Mouse (Mus musculus): ENCODE data around the gene F13b. TPM values are rescaled to one million over a fixed set of nuclear protein-coding genes. Genes with fewer than 3 reads are reported as not detected.

Gene F13b
- 0.06 TPM in 1 of 2 replicates, not detected in the other for polyA plus RNA-seq (2015; fragmentation: Nextera tagmentation; extraction: Ambion mirVana)

DNA sequence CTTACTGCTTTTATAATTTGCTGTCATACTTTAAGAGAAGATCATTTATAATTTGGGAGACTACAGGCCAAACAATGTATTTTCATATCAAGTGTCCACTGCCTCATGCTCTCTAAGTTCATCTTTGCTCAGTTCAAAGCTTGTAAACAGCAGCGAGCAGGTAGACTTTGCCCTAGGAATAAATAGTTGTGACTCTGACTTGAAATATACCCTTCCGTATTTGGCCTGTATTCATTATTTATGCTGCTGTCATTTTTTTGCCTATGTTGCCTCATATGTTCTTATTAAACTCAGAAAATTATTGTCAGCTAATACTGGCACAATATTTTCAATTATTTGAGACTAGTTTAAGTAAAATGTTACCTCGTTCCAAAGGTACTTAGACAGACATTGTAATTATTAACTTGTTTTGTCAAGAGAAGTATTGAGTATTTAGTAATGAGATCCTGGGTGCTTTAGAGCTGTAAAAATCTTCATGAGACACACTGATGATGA is at the start of gene F13b:
F13b (plus strand) TSS at position 445 of the 495 bp plus-strand sequence.
- H3K4me3 ChIP-seq (ENCODE audit: low read depth, low read length) = no peak within 1 kb of the TSS
- no peak for ATAC-seq

DNA sequence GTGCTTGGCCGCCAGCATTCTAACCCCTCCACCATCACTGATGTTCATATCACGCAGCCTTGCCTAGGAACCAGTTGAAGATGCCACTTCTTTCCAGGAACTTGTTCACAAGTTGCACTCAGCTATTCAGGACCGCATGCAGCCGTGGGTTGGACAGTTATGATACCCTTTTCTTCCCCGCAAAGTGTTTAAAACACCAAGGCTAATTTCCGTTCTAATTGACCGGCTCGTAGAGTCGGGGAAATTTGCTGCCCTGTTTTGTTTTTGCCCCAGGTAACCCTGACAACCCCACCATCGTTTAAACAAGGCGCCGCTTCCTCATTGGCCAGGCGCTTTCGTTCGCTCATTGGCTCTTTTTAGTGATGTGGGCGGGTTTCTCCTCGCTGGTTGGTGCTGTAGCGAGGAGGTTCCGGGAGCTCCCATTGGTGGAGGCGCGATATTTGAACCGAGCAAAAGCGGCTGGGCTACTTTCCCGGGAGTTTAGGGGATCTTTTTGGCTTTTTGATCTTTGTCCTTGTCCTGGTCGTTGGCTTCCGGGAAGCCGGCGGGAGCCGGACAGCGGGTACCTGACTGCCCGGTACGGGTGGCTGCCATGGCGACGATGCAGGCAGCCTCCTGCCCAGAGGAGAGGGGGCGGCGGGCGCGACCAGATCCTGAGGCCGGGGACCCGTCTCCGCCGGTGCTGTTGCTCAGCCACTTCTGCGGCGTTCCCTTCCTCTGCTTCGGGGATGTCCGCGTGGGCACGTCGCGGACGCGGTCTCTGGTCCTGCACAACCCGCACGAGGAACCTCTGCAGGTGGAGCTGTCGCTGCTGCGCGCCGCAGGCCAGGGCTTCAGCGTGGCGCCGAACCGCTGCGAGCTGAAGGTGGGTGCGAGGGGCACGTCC is 46.9 kb upstream of the F13b start, which contains the start of gene Aspm:
Aspm (plus strand) TSS at position 433 of the 886 bp plus-strand sequence.
- under 1% methylated on average over 65 of the region's 65 CpGs for WGBS
- peak within 1 kb of the TSS; percentile 73 for H3K4me3 ChIP-seq (ENCODE audit: low read depth, low read length)
- no peaks in the 10 kb centered on the region for H3K36me3 ChIP-seq (ENCODE audit: insufficient read depth, low read length)
- H3K27me3 ChIP-seq (replicated peaks; ENCODE audit: insufficient read depth, low read length) = no peaks in the 10 kb centered on the region
- TF ChIP-seq EP300 (IDR thresholded peaks at IDR 0.05) (no peak), CTCF (IDR thresholded peaks at IDR 0.05) (no peak)
- H3K4me2 ChIP-seq (replicated peaks; ENCODE audit: low read depth, low read length) = peak within 1 kb of the TSS; percentile 100
- H3K9ac ChIP-seq (replicated peaks; ENCODE audit: low read depth) = peak within 1 kb of the TSS; percentile 29; the same call in 1 of the 2 replicates
- H3K27ac ChIP-seq (ENCODE audit: low read length) = no peak within 1 kb of the TSS
- ATAC-seq = peak; percentile 100
- peaks cover 4% of the 10 kb centered on the region; the same call in 1 of the 2 replicates for H3K4me1 ChIP-seq (ENCODE audit: insufficient read depth, low read depth, low read length)
- H3K9me3 ChIP-seq (ENCODE audit: low read length) = no peaks in the 10 kb centered on the region
- peak; percentile 97 for DNase-seq (ENCODE audit: low spot score)

More for the DNA sequence above, at the start of gene F13b:
- H3K4me2 ChIP-seq (replicated peaks; ENCODE audit: low read depth, low read length) = no peak within 1 kb of the TSS
- TF ChIP-seq CTCF (IDR thresholded peaks at IDR 0.05) = no peak
- no peak for TF ChIP-seq EP300 (IDR thresholded peaks at IDR 0.05)
- WGBS = 78% methylated on average over 3 of the region's 3 CpGs
- no peak within 1 kb of the TSS for H3K9ac ChIP-seq (replicated peaks; ENCODE audit: low read depth)
- no peaks in the 10 kb centered on the region for H3K9me3 ChIP-seq (ENCODE audit: low read length)
- H3K4me1 ChIP-seq (ENCODE audit: insufficient read depth, low read depth, low read length) = no peaks in the 10 kb centered on the region
- H3K27me3 ChIP-seq (replicated peaks; ENCODE audit: insufficient read depth, low read length) = no peaks in the 10 kb centered on the region
- no peak within 1 kb of the TSS for H3K27ac ChIP-seq (ENCODE audit: low read length)
- H3K36me3 ChIP-seq (ENCODE audit: insufficient read depth, low read length) = no peaks in the 10 kb centered on the region
- DNase-seq (ENCODE audit: low spot score) = no peak

DNA sequence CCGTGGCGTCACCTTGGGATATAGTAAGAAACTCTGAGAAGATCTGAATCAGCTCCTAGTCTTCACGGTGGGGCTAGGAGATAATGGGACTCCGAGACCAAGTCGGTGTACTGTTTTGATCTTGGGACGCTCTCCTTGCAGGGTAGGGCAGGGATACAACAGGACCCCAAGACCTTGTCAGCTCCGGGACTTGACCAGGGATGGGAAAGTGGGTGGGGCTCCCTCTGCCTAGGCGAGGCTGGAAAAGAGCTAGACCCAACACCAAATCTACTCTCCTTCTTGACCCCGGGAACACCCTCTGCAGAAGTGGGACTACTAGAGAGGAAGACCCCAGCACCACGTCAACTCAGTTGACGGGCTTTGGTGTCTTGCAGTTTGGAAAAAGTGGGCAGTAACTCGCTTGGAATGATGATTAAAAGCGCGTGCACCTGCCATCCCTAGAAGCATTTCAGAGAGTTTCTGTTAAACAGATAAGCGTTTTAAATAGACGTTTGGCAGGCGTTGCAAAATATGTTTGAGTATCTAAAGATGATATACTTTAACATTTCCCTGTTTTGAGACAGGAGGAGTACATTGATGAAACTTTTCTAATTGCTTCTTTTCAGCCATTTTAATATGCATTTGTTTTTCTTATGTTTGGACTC is 46.2 kb upstream of the F13b start:
- H3K36me3 ChIP-seq (ENCODE audit: insufficient read depth, low read length) = no peaks in the 10 kb centered on the region
- ATAC-seq (no peak), DNase-seq (ENCODE audit: low spot score) (no peak)

DNA sequence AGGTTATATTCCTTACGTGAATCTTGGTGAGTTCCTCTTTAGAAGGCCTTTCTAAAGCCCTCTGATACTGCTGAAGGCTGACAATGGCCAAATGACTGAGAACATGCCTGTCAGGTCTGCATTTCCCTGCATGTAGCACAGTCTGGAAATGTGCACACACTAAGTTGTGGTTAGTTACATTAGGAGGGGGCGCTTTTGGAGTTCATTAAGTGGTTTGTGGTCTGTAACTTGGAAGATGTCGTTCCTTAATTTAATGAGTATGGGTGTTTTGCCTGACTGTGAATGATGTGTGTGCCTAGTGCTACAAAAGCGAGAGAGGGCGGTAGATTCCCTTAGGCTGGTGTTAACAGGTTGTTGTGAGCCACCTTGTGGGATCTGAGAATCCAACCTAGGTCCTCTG is 40.7 kb upstream of the F13b start:
- no peak overlapping the region for H3K9ac ChIP-seq (replicated peaks; ENCODE audit: low read depth)
- WGBS = 81% methylated on average over 5 of the region's 5 CpGs
- H3K4me2 ChIP-seq (replicated peaks; ENCODE audit: low read depth, low read length) = no peak overlapping the region
- H3K36me3 ChIP-seq (ENCODE audit: insufficient read depth, low read length) = no peaks in the 10 kb centered on the region
- H3K27me3 ChIP-seq (replicated peaks; ENCODE audit: insufficient read depth, low read length) = no peaks in the 10 kb centered on the region
- no peak overlapping the region for H3K27ac ChIP-seq (ENCODE audit: low read length)
- H3K9me3 ChIP-seq (ENCODE audit: low read length) = no peaks in the 10 kb centered on the region
- ATAC-seq (no peak), DNase-seq (ENCODE audit: low spot score) (no peak)
- no peaks in the 10 kb centered on the region for H3K4me1 ChIP-seq (ENCODE audit: insufficient read depth, low read depth, low read length)
- no peak overlapping the region for H3K4me3 ChIP-seq (ENCODE audit: low read depth, low read length)
- TF ChIP-seq CTCF (IDR thresholded peaks at IDR 0.05) = no peak
- no peak for TF ChIP-seq EP300 (IDR thresholded peaks at IDR 0.05)

More for the DNA sequence above, 46.2 kb upstream of the F13b start:
- Histone ChIP-seq H3K4me2 (replicated peaks; ENCODE audit: low read depth, low read length) (peak overlapping the region; percentile 100), H3K4me1 (ENCODE audit: insufficient read depth, low read depth, low read length) (peaks cover 4% of the 10 kb centered on the region; the same call in 1 of the 2 replicates), H3K4me3 (ENCODE audit: low read depth, low read length) (peak overlapping the region; percentile 73), H3K9me3 (ENCODE audit: low read length) (no peaks in the 10 kb centered on the region), H3K27me3 (replicated peaks; ENCODE audit: insufficient read depth, low read length) (no peaks in the 10 kb centered on the region), H3K9ac (replicated peaks; ENCODE audit: low read depth) (peak overlapping the region; percentile 29; the same call in 1 of the 2 replicates), H3K27ac (ENCODE audit: low read length) (no peak overlapping the region)
- TF ChIP-seq EP300 (IDR thresholded peaks at IDR 0.05) (no peak), CTCF (IDR thresholded peaks at IDR 0.05) (no peak)
- 2% methylated on average over 17 of the region's 17 CpGs for WGBS

DNA sequence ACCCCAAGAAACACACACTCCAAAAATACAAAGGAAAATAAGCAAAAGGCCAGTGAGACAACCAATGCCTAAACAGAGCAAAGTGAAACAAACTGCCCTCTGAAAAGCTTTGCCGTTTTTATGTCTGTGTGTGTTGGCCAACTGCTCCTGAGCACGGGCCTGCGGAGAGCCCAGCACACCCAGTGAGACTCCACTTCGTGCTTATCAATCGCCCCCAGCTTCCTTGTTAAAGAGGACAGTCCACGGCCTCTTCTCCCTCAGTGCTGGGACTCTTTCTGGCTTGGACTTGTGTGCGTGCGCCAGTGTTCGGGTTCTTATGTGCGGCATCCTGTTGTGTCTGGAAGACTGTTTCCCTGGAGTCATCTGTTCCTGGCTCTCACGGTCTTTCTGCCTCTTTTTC is 35.6 kb upstream of the F13b start:
- Histone ChIP-seq H3K9me3 (ENCODE audit: low read length) (no peaks in the 10 kb centered on the region), H3K4me1 (ENCODE audit: insufficient read depth, low read depth, low read length) (no peaks in the 10 kb centered on the region), H3K36me3 (ENCODE audit: insufficient read depth, low read length) (no peaks in the 10 kb centered on the region), H3K9ac (replicated peaks; ENCODE audit: low read depth) (no peak overlapping the region), H3K4me2 (replicated peaks; ENCODE audit: low read depth, low read length) (no peak overlapping the region), H3K27me3 (replicated peaks; ENCODE audit: insufficient read depth, low read length) (no peaks in the 10 kb centered on the region), H3K27ac (ENCODE audit: low read length) (no peak overlapping the region), H3K4me3 (ENCODE audit: low read depth, low read length) (no peak overlapping the region)
- TF ChIP-seq EP300 (IDR thresholded peaks at IDR 0.05) = no peak
- TF ChIP-seq CTCF (IDR thresholded peaks at IDR 0.05) = no peak
- no peak for ATAC-seq
- DNase-seq (ENCODE audit: low spot score) = no peak
- WGBS = 91% methylated on average over 11 of the region's 11 CpGs

DNA sequence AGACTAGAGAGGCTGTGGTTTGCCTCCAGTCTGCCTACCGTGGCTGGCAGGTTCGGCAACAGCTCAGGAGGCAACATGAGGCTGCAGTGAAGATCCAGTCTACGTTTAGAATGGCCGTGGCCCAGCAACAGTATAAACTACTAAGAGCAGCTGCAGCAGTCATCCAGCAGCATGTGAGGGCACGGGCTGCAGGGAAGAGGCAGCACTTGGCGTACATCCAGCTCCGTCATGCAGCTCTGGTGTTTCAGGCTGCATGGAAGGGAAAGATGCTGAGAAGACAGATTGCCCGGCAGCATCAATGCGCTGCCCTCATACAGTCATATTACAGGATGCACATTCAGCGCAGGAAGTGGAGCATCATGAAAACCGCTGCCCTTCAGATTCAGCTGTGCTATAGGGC is 22.6 kb upstream of the F13b start:
- Histone ChIP-seq H3K4me2 (replicated peaks; ENCODE audit: low read depth, low read length) (no peak overlapping the region), H3K4me1 (ENCODE audit: insufficient read depth, low read depth, low read length) (no peaks in the 10 kb centered on the region), H3K27ac (ENCODE audit: low read length) (no peak overlapping the region), H3K9me3 (ENCODE audit: low read length) (no peaks in the 10 kb centered on the region), H3K4me3 (ENCODE audit: low read depth, low read length) (no peak overlapping the region), H3K9ac (replicated peaks; ENCODE audit: low read depth) (no peak overlapping the region), H3K27me3 (replicated peaks; ENCODE audit: insufficient read depth, low read length) (no peaks in the 10 kb centered on the region), H3K36me3 (ENCODE audit: insufficient read depth, low read length) (peaks cover 12% of the 10 kb centered on the region; the same call in 1 of the 2 replicates)
- ATAC-seq (no peak), DNase-seq (ENCODE audit: low spot score) (no peak)
- no peak for TF ChIP-seq CTCF (IDR thresholded peaks at IDR 0.05)
- TF ChIP-seq EP300 (IDR thresholded peaks at IDR 0.05) = no peak
- 87% methylated on average over 11 of the region's 11 CpGs for WGBS
